20 mouse cellular contexts compared by ENCODE assay signal in the genomic region with DNA sequence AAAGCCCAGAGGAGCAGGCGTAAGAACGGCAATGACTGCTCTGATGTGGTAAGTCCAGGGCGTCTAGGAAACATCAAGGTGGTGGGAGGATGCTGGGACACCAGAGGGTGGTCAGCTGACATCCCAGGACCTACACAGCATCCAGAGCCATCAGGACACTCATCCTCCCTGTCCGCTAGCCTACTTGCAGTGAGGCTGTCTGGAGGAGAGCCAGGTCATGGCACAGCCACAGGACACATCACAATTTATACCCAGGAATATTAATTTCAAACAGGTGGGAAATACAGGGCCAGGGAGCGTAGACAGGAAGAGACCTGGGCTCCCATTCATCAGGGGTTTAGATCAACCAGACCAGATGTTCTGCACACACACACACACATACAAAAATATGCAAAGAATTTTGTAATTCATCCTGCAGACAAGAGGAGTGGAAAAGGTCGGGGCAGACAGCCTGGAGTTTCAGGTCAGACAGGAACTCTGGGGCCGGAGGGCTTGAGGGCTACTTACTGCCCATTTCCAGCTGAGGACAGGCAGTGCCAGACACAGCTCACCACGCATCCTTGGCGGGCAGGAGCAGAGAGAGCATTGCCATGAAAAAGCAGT.
DNase-seq lines count a peak whose midpoint lies in the region; ATAC-seq lines count a peak whose summit lies in the region.
"Had no signal": no experiment of that assay in that cellular context is flagged by ENCODE, and none has a peak within 500 bp of the region (broad histone marks: within the 10 kb centered on the region; RNA-seq: fewer than 3 reads in every experiment).

No protein-coding gene starts in this region.

- ATAC-seq in midbrain, embryonic 12.5 days (ENCODE audit: low FRiP score, low read depth): no peak
- no peak for ATAC-seq in midbrain, embryonic 15.5 days (replicated peaks)
- ATAC-seq in limb, embryonic 13.5 days (ENCODE audit: low FRiP score, low read depth): peak; percentile 51; the same call in 1 of the 2 replicates
- ATAC-seq: forebrain, embryonic 15.5 days; intestine, postnatal 0 days had no signal

- peak; percentile 47 to 54 for DNase-seq in cerebellum, adult 18-20 months
- no peak for DNase-seq in cerebellum, adult 11 months
- DNase-seq in embryo, embryonic 10.5 days (ENCODE audit: low spot score): peak; percentile 64
- DNase-seq in urinary bladder, postnatal 10 days (ENCODE audit: low spot score): no peak
- DNase-seq in heart, adult 8-10 months (ENCODE audit: low spot score): no peak
- DNase-seq: adrenal gland, adult 2 months; gastrocnemius, postnatal 25 days; heart, postnatal 4 days; kidney, postnatal 25 days; liver; lung, adult 2 months; right cerebral cortex, postnatal 4 days; thymus, postnatal 25 days had no signal

- H3K36me3 ChIP-seq in midbrain, embryonic 12.5 days: no peaks in the 10 kb centered on the region
- no peaks in the 10 kb centered on the region for H3K36me3 ChIP-seq in midbrain, embryonic 15.5 days (replicated peaks)
- H3K36me3 ChIP-seq in limb, embryonic 13.5 days: no peaks in the 10 kb centered on the region
- H3K36me3 ChIP-seq: forebrain, embryonic 15.5 days; heart, embryonic 12.5 days; stomach, embryonic 15.5 days had no signal

- WGBS in midbrain, embryonic 12.5 days: 61% methylated on average over 9 of the region's 9 CpGs
- 65% methylated on average over 9 of the region's 9 CpGs for WGBS in midbrain, embryonic 15.5 days
- WGBS in limb, embryonic 13.5 days: 34% methylated on average over 9 of the region's 9 CpGs

- H3K4me1 ChIP-seq in midbrain, embryonic 12.5 days: peaks cover 6% of the 10 kb centered on the region
- H3K4me1 ChIP-seq in midbrain, embryonic 15.5 days: no peaks in the 10 kb centered on the region
- H3K4me1 ChIP-seq in limb, embryonic 13.5 days: peaks cover 17% of the 10 kb centered on the region
- H3K4me1 ChIP-seq: heart, embryonic 12.5 days; stomach, embryonic 15.5 days had no signal

- no peaks in the 10 kb centered on the region for H3K9me3 ChIP-seq in midbrain, embryonic 12.5 days
- no peaks in the 10 kb centered on the region for H3K9me3 ChIP-seq in midbrain, embryonic 15.5 days
- no peaks in the 10 kb centered on the region for H3K9me3 ChIP-seq in limb, embryonic 13.5 days
- H3K9me3 ChIP-seq: heart, embryonic 12.5 days; stomach, embryonic 15.5 days had no signal

- H3K27me3 ChIP-seq in midbrain, embryonic 12.5 days: no peaks in the 10 kb centered on the region
- H3K27me3 ChIP-seq in midbrain, embryonic 15.5 days (replicated peaks): no peaks in the 10 kb centered on the region
- H3K27me3 ChIP-seq in limb, embryonic 13.5 days: no peaks in the 10 kb centered on the region
- H3K27me3 ChIP-seq: forebrain, embryonic 15.5 days; stomach, embryonic 15.5 days had no signal

- no peak overlapping the region for H3K4me3 ChIP-seq in midbrain, embryonic 12.5 days
- H3K4me3 ChIP-seq in midbrain, embryonic 15.5 days: no peak overlapping the region
- H3K4me3 ChIP-seq in limb, embryonic 13.5 days: no peak overlapping the region
- H3K4me3 ChIP-seq: forebrain, embryonic 15.5 days; heart, embryonic 12.5 days; stomach, embryonic 15.5 days had no signal

- H3K27ac ChIP-seq in midbrain, embryonic 12.5 days (replicated peaks): 0 out of 2 replicates have a peak overlapping the region, but pooled peaks have one; percentile 20
- H3K27ac ChIP-seq in midbrain, embryonic 15.5 days: no peak overlapping the region
- no peak overlapping the region for H3K27ac ChIP-seq in limb, embryonic 13.5 days
- H3K27ac ChIP-seq: forebrain, embryonic 15.5 days; stomach, embryonic 15.5 days had no signal

- no peak overlapping the region for H3K9ac ChIP-seq in midbrain, embryonic 12.5 days (replicated peaks)
- H3K9ac ChIP-seq in midbrain, embryonic 15.5 days: no peak overlapping the region
- H3K9ac ChIP-seq in limb, embryonic 13.5 days: no peak overlapping the region
- H3K9ac ChIP-seq: forebrain, embryonic 15.5 days; heart, embryonic 12.5 days; stomach, embryonic 15.5 days had no signal

- H3K4me2 ChIP-seq in midbrain, embryonic 12.5 days (replicated peaks): no peak overlapping the region
- H3K4me2 ChIP-seq in midbrain, embryonic 15.5 days: no peak overlapping the region
- no peak overlapping the region for H3K4me2 ChIP-seq in limb, embryonic 13.5 days (replicated peaks)
- H3K4me2 ChIP-seq: forebrain, embryonic 15.5 days; heart, embryonic 12.5 days; stomach, embryonic 15.5 days had no signal

Comparison
In these comparisons a context has a peak if more than half of its experiments do, and no peak if none do; other contexts are left out.
1. DNase-seq: peak in cerebellum, adult 18-20 months (2 of 2) and embryo, embryonic 10.5 days (single experiment); none in cerebellum, adult 11 months (single experiment), urinary bladder, postnatal 10 days (single experiment) and heart, adult 8-10 months (single experiment).